Mouse (Mus musculus) heart, adult 2 months (tissue): ENCODE data around the gene Ccne1.

Source experiments
- CTCF ChIP-seq: fragments of 200-600 bp; IDR thresholded peaks from 2 replicates; pipeline ENCODE4 v1.8.1; 2022; ENCODE audit warnings: antibody characterized with exemption, mild to moderate bottlenecking, moderate library complexity
- EP300 ChIP-seq: fragments of 200-500 bp; IDR thresholded peaks from 2 replicates; pipeline ENCODE4 v1.6.1; 2011; ENCODE audit warnings: low read depth, low read length, control low read depth; ENCODE audit not compliant: insufficient read depth
- POLR2A ChIP-seq: fragments of 200-500 bp; IDR thresholded peaks from 2 replicates; pipeline ENCODE4 v1.6.1; 2011; ENCODE audit warnings: mild to moderate bottlenecking, low read depth, low read length, control low read depth; ENCODE audit not compliant: insufficient read depth

DNA sequence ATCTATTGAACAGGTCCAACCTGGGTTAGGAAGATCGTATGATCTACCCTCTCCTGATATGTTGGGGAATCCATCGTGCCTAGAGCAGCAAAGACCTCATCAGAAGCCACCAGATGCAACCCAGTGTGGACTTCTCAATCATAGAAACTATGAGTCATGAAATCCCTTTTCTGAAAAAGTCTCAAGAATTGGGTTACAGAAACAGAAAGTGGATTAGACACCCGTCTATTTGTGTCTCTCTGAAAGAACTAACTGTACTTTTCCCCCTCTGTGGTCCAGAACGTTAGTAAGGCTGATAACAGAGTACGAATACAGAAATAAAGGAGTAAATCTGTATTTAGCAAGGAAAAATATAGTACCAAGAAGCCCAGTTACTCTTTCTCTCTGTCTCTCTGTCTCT, 36.3 kb downstream of the Ccne1 start:
- TF ChIP-seq CTCF, result no peak
- no peak for TF ChIP-seq POLR2A
- TF ChIP-seq EP300, result no peak
